Mouse (Mus musculus) CH12F3 (cell line): ENCODE data around the gene Hmcn2.

Experiments used
- in situ Hi-C: fragments of 300-500 bp; cut with MboI; formaldehyde crosslinking; loops from 2 replicates; pipeline ENCODE4 v1.14.3; 2020; ENCODE audit warnings: low sequenced_read_pairs

Gene Hmcn2

GRCm38 (mm10) chr2:31501448-31502130 lies 187.4 kb downstream of the Hmcn2 start:
- in situ Hi-C loops, result no loop called here

- in situ Hi-C loops, result no loop called here
Measured at GRCm38 (mm10) chr2:31502616-31503522, 188.7 kb downstream of the Hmcn2 start.

- in situ Hi-C loops, result no loop called here
Measured at GRCm38 (mm10) chr2:31505472-31505871, 191.3 kb downstream of the Hmcn2 start.

- in situ Hi-C loops, result no loop called here
Measured at GRCm38 (mm10) chr2:31508851-31509250, 194.6 kb downstream of the Hmcn2 start.
